Mouse (Mus musculus) frontal cortex, postnatal 10 days (tissue): ENCODE results near the gene Camta1.

ENCODE experiments used
- DNase-seq, 2 experiments: peaks; one replicate each; pipeline ENCODE4 v3.0.0; 2022; ENCODE audit warnings: low spot score in 2 of 2, mixed read lengths in 1 of 2

Camta1 gene

GRCm38 (mm10) chr4:151154306-151154705 is 707.4 kb downstream of the Camta1 start:
- DNase-seq: no peak

DNA sequence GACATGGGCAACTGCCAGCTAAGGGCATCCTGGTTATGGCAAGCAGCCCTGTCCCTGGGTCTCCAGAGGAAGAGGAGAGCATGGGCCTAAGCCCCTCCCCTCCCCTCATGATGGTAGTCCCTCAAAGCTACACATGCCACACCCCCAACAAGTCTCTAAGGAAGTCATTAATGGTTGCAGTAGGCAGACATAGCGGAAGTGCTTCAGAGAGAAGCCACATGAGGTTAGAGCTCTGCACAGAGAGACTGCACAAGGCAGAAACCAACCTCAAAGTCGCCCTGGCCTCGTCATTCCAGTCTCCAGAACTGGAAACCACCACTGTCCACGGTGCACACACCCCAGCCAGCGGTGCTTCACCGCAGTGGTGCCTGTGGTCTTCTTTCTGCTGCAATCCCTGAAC is 709.7 kb downstream of the Camta1 start:
- DNase-seq: no peak

DNA sequence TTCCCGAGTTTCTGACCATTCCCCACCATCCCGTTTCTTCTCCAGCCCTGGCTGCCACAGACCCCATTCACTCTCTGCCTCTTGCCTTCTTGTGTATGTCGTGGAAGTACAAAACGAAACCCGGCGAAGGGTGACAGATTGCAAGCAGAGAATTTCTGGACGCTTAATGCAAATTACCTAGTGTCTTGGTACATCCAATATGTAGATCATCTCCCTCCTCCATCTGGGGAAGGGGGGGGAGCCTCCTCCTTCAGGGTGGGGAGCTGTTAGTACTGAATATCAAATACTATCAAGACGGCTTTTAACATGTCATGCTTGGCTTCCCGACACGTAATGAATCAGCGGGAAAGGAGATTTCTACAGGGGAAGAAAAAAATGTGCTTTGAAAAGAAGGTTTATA is 710.8 kb downstream of the Camta1 start:
- DNase-seq: no peak

DNA sequence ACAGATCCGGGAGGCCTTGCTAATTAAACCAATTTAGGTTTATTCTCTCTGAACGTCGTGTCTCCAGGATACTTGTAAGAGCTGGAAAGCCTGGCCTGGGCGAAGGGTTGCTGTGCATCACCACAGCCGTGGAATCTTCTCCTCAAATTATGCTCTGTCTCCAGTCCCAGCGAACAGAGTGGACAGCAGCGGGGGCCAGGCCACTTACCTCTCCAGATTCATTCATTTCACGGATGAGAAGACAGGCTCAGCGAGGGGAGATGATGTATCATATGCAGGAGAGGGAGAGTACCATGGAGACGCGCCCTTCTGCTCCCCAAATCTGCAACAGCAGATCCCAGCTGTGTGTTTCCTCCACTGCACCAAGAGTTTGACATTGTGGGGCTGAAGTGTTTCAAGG is 711.6 kb downstream of the Camta1 start:
- DNase-seq: no peak

- no peak for DNase-seq
Observed at GRCm38 (mm10) chr4:151147541-151147940, 714.1 kb downstream of the Camta1 start.

- no peak for DNase-seq
Observed at GRCm38 (mm10) chr4:151144121-151144520, 717.6 kb downstream of the Camta1 start.

GRCm38 (mm10) chr4:151141196-151141880 is 720.3 kb downstream of the Camta1 start:
- DNase-seq: peak; percentile 90 to 97

DNA sequence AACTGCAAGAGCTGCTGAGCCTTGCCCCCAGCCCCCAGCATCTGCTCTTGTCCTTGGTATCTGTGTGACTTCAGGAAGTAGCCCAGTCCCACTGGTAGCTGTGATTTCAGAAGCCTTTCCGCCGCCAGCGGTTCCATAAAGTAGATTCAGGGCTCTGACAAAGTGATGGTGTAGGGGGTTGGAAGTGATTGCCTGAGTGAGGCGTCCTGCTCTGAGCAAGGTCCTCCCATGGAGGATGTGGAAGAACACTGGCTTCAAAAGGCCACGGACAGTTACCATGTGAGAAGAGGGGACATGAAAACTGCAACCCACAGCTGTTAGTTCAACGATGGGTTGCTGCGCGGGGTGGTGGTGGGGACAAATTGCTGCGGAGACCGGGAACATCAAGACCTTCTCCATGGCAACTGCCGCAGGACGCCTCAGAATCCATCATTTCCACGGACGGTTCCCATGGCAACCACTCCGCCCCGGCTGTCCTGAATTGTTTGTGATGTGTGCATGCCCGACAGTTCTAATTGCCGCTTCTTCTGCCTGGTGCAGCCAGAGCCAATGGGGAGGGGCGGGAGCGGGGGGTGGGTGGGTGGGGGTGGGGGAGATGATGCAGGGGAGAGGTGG is 721.2 kb downstream of the Camta1 start:
- DNase-seq: peak; percentile 87 to 88

DNA sequence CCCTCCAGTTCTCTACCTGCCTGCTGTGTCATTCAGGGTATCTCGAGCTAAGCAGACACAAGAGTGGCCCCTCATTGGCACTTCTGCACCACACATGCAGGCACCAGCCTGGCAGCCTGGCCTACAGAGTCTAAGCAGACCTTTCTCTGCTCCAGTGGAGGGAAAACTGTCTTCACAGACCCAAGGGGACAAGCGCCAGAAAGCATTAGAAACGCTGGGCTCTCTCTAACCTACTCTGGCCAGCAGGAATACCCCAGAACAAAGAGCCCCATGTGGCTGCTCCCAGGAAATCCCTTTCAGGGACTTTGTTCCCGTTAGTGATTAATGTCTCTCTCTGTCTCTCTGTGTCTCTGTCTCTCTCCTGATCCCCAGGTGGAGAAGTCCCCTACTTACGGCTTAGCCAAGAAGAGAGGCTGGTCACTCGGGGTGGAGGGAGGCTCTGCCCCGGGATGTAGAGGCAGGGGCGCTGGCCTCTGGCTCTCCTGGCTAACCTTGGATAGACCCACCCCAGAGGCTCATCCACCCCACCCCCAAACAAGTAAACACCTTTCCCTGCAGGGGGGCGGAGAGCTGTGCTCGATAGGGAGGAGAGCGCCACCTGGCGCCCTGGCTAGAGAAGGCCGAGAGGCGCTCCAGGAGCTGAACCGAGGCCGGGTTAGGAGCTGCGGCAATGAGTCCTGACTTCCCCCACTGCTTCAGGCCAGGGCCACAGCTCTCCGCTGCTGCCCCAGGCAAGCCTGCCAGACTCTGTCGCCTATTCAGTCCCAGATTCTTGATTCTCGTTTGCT is 722.4 kb downstream of the Camta1 start:
- peak; percentile 74 to 82 for DNase-seq

- no peak for DNase-seq
Observed at GRCm38 (mm10) chr4:151138586-151138985, 723.1 kb downstream of the Camta1 start.

GRCm38 (mm10) chr4:151138135-151138534 is 723.5 kb downstream of the Camta1 start:
- no peak for DNase-seq

GRCm38 (mm10) chr4:151137701-151138100 is 724.0 kb downstream of the Camta1 start:
- DNase-seq: no peak

GRCm38 (mm10) chr4:151135491-151135890 is 726.2 kb downstream of the Camta1 start:
- DNase-seq: no peak

- DNase-seq: no peak
Observed at GRCm38 (mm10) chr4:151133760-151134159, 727.9 kb downstream of the Camta1 start.

- no peak for DNase-seq
Observed at GRCm38 (mm10) chr4:151132493-151132892, 729.2 kb downstream of the Camta1 start.

DNA sequence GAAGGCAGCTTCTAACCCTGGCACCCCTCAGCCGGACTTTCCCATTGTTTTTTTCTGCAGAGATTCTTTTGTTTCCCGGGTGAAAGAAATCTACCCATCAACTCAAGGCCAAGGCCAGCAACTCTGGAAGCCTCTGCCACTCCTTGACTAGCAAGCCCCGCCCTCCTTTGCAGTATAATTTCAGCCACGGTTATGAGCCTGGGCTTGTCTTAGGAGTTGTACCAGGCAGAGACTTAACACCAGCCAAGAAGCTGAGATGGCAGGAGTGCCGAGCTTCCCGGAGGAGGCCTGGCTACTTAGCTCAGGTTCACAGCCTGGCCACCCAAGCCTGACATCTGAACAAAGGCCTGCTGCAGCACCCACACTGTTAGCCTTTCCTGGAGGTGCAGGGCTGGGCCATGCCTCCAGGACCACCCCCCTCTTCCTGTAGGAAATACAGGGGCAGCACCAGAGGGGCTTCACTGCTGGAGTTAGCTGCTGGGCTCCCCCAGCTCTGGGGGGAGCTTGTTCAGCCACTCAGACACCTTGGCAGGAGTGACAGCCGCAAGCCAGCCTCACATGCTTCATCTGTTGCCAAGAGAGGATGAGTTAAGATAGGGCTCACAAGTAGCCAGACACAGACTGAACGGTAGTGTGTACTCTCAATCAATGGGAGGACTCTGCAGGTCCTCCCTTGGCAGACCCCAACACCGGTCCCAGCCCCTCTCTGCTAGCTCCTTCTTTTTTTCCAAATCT is 730.8 kb downstream of the Camta1 start:
- DNase-seq: no peak

- DNase-seq: no peak
Observed at GRCm38 (mm10) chr4:151129725-151130557, 731.7 kb downstream of the Camta1 start.

DNA sequence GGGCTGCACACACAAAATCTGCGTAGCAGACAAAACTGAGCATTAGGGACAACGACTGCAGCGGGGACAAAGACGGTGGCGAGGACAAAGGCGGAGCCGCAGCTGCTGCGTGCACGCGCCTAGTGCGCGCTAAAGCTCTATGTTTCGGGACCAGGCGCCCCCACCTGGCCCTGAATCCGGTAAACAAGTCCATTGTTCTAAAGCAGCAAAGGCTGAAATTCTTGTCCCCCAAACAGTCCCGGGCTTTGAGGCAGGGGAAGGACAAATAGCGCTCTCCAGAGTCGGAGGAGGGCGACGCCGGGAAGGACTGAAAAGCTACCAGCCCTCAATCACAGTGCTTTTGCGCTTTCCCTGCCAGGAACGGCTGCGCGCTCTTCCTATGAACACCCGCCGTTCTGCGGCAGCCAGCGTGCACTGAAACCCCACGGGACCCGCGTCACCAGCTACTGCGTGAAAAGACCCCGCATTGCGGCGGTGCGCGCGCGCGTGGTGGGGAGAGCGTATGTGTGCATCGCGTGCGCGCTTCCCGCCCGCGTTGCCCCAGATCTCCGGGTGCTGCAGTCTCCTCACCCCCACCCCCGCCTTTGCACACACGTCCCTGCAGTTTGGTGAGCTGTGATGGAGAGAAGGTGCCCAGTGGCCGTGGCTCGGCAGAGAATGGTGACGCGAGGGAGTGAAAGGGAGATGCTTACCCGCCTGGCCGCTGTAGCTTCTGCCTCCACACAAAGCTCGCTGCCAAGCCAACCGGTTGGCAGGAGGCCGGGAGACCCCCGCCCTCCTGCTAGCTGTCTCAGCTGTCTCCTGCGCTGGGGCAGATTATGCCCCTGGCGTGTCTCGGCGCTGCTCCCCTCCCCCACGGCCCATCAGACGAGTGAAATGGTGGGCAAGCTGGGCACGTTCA is 732.8 kb downstream of the Camta1 start:
- DNase-seq: peak; percentile 86 to 87

- no peak for DNase-seq
Observed at GRCm38 (mm10) chr4:151127636-151128548, 733.8 kb downstream of the Camta1 start.
